Mouse (Mus musculus) heart, postnatal 36 days (tissue): Measurements from ENCODE around the gene Casp7. TPM values are rescaled to one million over a fixed set of nuclear protein-coding genes. Genes with fewer than 3 reads are reported as not detected.

Experiments used
- total RNA-seq, 2 experiments: library from RNA; stranded (reverse); gene quantifications; 2 replicates each; pipeline ENCODE4 v1.2.3; 2021

Gene Casp7
- total RNA-seq, 2 experiments from 2014 or later: 9.9 to 12.9 TPM

Other genes with a start within 250 kb of the Casp7 start
- gene Habp2, start 110.0 kb upstream of the Casp7 start, total RNA-seq: not detected
- gene Nrap, start 7.1 kb upstream of the Casp7 start, total RNA-seq: 100 to 1,000 TPM; 359 to 393 TPM
- not detected for gene Plekhs1, start 64.5 kb downstream of the Casp7 start, total RNA-seq
- gene Dclre1a, start 151.1 kb downstream of the Casp7 start, total RNA-seq: 10 to 100 TPM in 1 of 2 experiments, 1 to 10 TPM in 1; 8.5 to 10.7 TPM
- gene Nhlrc2, start 151.1 kb downstream of the Casp7 start, total RNA-seq: 10 to 100 TPM; 25.1 to 25.4 TPM